Mouse (Mus musculus): Measurements from ENCODE around the gene Alox15.
"Not testable (repeated sequence)": the region's sequence is repeated elsewhere in the genome, so short reads cannot be mapped to it uniquely, and the experiment has no call there.

Alox15 gene

DNA sequence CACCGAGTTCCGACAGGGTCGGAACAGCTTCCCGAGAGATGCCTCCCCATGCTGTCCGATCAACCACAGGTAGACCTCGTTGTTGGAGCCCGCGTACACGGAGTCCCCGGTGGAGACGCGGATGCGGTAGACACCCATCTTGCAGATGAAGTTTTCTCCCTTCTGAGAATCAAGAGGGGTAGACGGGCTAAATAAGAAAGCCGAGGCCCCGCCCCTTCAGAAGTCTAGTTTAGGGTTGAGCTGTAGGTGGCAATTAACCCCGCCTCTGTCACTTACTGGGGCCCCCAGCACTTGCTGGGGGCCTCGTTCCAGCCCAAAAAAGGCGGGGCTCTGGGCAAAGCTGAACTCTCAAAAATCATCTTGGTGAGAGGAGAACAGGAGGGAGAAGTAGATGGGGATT, at the start of gene Alox15:
Alox15 (minus strand) TSS at position 164 of the 400 bp plus-strand sequence.
- DNase-seq: peak in 1 of 2 experiments; percentile 8

DNA sequence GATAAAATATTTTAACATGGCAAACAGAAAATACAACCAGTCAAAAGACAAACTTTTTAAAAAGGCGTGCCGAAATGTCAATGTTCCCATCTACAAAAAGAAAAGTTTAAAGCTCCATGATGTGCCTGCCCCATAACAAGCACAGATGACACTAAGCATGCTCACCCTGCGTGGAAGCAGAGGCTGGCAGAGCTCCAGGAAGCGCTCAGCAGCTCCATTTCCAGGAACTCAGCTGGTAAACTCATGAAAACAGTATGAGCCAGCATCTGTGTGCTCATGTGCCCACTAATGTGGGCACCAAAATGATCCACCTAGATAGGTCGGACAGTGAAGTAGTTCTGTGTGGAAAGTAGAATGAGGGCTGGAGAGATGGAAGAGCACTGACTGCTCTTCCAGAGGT, 37.6 kb upstream of the Alox15 start:
- DNase-seq: no peak

- no peak for DNase-seq
Observed at GRCm38 (mm10) chr11:70387436-70387835, 35.6 kb upstream of the Alox15 start.

DNA sequence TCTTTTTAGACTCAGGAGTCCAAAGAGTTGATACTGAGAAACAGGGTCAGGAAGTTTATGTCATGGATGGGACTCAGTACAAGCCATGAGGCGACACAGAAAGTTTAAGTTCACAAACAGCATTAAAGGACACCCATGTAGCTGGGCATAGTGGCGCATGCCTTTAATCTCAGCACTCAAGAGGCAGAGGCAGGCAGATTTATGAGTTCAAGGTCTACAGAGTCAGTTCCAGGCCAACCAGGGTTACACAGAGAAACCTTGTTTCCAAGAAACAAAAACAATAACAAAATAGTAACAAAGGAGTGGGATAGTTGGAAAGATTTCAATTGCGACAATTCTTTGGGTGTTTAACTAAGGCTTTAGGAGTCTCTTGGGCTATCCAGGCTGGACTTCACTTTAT, 32.3 kb upstream of the Alox15 start:
- DNase-seq: no peak

DNA sequence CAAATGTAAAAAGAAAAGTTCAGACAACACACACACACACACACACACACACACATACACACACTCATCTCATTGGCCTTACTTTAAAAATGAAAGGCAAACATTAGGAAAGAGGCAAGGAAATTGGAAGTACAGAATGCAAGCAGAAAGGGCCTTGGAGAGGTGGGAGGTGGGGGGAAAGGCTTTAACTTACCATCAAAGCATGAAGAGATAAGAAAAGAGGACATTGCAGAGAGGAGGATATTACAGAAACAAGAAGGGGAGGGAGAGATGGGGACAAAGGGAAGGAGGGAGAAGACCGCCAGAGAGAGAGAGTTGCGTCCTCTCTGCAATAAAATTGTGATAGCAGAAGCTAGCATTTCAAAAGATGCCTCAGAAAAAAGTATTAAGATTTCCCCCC, 29.5 kb upstream of the Alox15 start:
- no peak for DNase-seq

- DNase-seq: no peak
Observed at GRCm38 (mm10) chr11:70380478-70381005, 28.7 kb upstream of the Alox15 start.

DNA sequence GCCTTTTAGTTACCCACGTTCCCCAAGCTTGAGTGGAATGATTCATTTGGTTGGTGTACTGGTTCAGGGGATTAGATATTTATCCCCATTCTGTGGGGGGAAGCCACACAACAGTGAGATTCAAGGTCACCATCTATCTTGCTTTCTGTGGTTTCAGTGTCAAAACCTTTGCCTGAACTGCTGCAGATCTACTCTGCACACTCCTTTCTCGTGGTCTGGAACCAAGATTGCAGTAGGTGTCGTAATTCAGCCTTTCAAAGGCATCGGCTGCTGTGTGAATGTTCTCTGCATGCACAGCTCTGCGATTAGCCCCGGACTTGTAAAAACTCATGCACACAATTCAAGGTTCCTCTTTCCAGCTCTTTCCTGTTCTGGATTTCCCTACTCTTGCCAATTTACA, 24.2 kb upstream of the Alox15 start:
- no peak for DNase-seq

GRCm38 (mm10) chr11:70374302-70374701, 22.5 kb upstream of the Alox15 start:
- DNase-seq: no peak

GRCm38 (mm10) chr11:70372849-70373557, 21.2 kb upstream of the Alox15 start:
- no peak for DNase-seq

- DNase-seq: no peak
Observed at GRCm38 (mm10) chr11:70372396-70372795, 20.6 kb upstream of the Alox15 start.

DNA sequence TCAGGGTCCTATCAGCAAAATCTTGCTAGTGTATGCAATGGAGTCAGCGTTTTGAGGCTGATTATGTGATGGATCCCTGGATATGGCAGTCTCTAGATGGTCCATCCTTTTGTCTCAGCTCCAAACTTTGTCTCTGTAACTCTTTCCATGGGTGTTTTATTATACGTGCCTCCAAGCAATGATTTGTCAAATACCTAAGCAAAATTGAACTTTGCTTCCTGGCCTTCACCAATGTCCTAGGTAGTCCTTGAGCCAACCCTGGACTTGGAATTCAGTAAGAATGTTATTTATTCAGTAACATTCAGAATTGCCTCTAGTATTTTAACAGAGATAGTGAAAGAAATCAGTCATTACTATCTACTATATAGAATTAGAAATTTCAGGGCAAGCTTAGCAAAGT, 16.8 kb upstream of the Alox15 start:
- not testable (repeated sequence) for DNase-seq

GRCm38 (mm10) chr11:70367701-70368100, 15.9 kb upstream of the Alox15 start:
- not testable (repeated sequence) for DNase-seq

- no peak for DNase-seq
Observed at GRCm38 (mm10) chr11:70348630-70349029, 3.2 kb downstream of the Alox15 start.

GRCm38 (mm10) chr11:70347861-70348260, 4.0 kb downstream of the Alox15 start:
- no peak for DNase-seq

- no peak for DNase-seq
Observed at GRCm38 (mm10) chr11:70345546-70345945, 6.3 kb downstream of the Alox15 start.

- no peak for DNase-seq
Observed at GRCm38 (mm10) chr11:70345061-70345460, 6.8 kb downstream of the Alox15 start.

DNA sequence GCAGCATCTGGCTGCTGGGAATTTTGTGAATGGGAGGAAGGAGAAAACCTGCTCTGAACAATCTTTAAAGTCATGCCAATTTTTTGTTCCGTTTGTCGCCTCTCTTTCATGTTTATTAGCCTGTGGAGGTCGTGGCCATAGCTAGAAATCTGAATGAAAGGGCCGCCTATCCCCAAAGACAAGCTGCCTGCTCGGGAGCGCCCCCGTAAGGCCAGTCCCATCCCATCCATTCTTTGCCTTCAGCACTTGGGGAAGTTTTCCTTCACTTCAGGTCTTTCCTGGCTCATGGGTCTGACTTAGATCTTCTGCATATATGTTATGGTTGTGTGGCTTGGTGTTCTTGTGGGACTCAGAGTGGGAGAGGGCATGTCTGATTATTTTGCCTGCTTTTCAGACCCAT, 12.3 kb downstream of the Alox15 start:
- DNase-seq: no peak

GRCm38 (mm10) chr11:70334477-70334876, 17.4 kb downstream of the Alox15 start:
- DNase-seq: peak in 1 of 2 experiments; percentile 51

GRCm38 (mm10) chr11:70324726-70325125, 27.1 kb downstream of the Alox15 start:
- DNase-seq: no peak

DNA sequence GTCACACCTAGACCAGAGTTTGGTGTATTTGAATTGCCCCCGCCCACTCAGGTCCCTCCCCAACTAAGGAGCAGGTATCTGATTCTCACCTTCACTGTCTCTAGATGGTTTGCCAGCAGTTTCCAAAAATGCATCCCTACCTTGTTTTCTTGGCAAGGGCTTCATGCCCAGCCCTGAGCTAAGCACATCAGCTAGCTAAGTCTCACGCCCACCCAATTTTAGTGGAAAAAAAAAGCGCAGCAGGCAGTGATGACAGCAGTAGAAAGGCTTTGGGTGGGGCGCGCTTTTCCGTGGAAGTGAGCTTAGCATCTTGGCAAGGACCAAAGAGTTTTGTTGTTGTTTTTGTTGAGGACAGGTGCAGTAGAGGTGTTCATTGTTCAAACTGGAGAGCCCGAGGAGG, 29.3 kb downstream of the Alox15 start, which contains the start of gene Alox12e:
Alox12e (minus strand) TSS at position 101 of the 400 bp plus-strand sequence.
- no peak for DNase-seq

DNA sequence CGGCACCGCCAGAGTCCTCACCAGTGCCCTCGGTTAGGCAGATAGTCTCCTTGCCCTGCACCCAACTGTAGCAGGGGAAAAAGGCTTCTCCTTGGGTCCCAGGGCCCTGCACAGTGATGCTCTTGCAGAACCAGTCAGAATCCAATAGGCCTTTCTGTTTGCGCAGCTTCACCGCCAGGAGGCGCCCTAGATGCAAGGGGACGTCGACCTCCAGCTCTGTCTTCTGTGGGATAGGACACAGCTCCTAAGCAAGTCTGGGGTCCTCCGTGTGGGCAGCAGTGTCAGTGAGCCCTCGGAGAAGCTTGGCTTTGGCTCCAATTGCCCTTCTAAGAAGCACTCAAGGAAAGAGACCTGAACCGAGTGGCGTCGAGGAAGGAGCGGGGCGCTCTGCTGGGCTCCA, 30.2 kb downstream of the Alox15 start:
- DNase-seq: peak in 1 of 2 experiments; percentile 40

- DNase-seq: no peak
Observed at GRCm38 (mm10) chr11:70319614-70320013, 32.2 kb downstream of the Alox15 start.

GRCm38 (mm10) chr11:70313833-70314232, 38.0 kb downstream of the Alox15 start:
- peak in 1 of 2 experiments; percentile 39 for DNase-seq

DNA sequence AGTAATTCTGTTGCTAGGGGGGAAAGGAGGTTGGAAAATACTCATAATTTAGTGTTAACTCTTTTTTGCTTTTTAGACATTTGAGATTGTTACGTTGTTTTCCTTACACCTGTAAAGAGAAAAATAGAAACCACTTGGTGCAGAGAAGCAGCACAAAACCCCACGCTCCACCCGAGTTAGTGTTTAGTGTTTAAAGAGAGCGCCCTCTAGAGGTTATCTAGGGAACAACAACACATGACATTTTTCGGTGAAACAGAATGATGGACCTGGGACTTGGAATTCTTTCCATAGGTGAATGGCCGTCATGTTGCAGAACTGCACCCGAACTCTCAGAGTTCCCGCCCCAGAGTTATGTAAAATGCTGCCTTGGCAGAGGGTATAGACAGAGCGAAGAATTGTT, 42.5 kb downstream of the Alox15 start:
- peak in 1 of 2 experiments; percentile 21 for DNase-seq

GRCm38 (mm10) chr11:70308296-70308695, 43.5 kb downstream of the Alox15 start:
- peak in 1 of 2 experiments; percentile 16 for DNase-seq
